Mouse (Mus musculus) myocyte (in vitro differentiated cells): ENCODE measurements around the gene Coro1c. TPM values are rescaled to one million over a fixed set of nuclear protein-coding genes. Genes with fewer than 3 reads are reported as not detected.

ENCODE experiments used
- H3K27me3 ChIP-seq: one replicate; pipeline ENCODE4 v1.6.1; 2011; ENCODE audit not compliant: control insufficient read depth, insufficient read depth, insufficient read length
- H3K36me3 ChIP-seq: one replicate; pipeline ENCODE4 v1.6.1; 2011; ENCODE audit not compliant: control insufficient read depth, insufficient read depth
- H3K4me2 ChIP-seq: one replicate; pipeline ENCODE4 v1.6.1; 2011; ENCODE audit warnings: low read depth, control low read depth
- H3K4me3 ChIP-seq: one replicate; pipeline ENCODE4 v1.5.1; 2011; ENCODE audit warnings: mild to moderate bottlenecking, control low read depth, moderate library complexity
- H3K79me2 ChIP-seq: one replicate; pipeline ENCODE4 v1.6.1; 2011; ENCODE audit not compliant: control insufficient read depth, insufficient read depth
- H3ac ChIP-seq: one replicate; pipeline ENCODE4 v1.6.1; 2011; ENCODE audit not compliant: control insufficient read depth, insufficient read length
- CEBPB ChIP-seq: IDR thresholded peaks from 2 replicates; pipeline ENCODE4 v1.6.1; 2011; ENCODE audit warnings: mild to moderate bottlenecking, moderate library complexity; ENCODE audit not compliant: poor library complexity, insufficient read depth, severe bottlenecking
- E2F4 ChIP-seq: IDR thresholded peaks from one replicate; pipeline ENCODE4 v1.6.1; 2011; ENCODE audit warnings: mild to moderate bottlenecking, control low read depth, moderate library complexity; ENCODE audit not compliant: insufficient read depth
- MAX ChIP-seq: IDR thresholded peaks from one replicate; pipeline ENCODE4 v1.6.1; 2011; ENCODE audit warnings: low read depth, mild to moderate bottlenecking, control low read depth
- MYOD1 ChIP-seq, 3 experiments: IDR thresholded peaks; one replicate each; pipeline ENCODE4 v1.6.1; 2011; ENCODE audit warnings: control low read depth in 2 of 3, low read depth in 2 of 3, mild to moderate bottlenecking in 2 of 3, moderate library complexity in 1 of 3; ENCODE audit not compliant: insufficient read length in 2 of 3, control insufficient read depth in 1 of 3
- MYOG ChIP-seq, 3 experiments: IDR thresholded peaks; one replicate each; pipeline ENCODE4 v1.6.1; 2011; ENCODE audit warnings: control low read depth in 2 of 3, low read depth in 2 of 3, mild to moderate bottlenecking in 2 of 3; ENCODE audit not compliant: insufficient read length in 2 of 3, control insufficient read depth in 1 of 3, insufficient read depth in 1 of 3
- POLR2A ChIP-seq: IDR thresholded peaks from one replicate; pipeline ENCODE4 v1.6.1; 2011; ENCODE audit warnings: low read depth, mild to moderate bottlenecking, control low read depth, moderate library complexity; ENCODE audit not compliant: insufficient read length
- POLR2AphosphoS2 ChIP-seq: IDR thresholded peaks from one replicate; pipeline ENCODE4 v1.6.1; 2011; ENCODE audit warnings: low read depth, control low read depth; ENCODE audit not compliant: insufficient read length
- REST ChIP-seq: IDR thresholded peaks from one replicate; pipeline ENCODE4 v1.6.1; 2011; ENCODE audit warnings: mild to moderate bottlenecking, control low read depth, moderate library complexity; ENCODE audit not compliant: insufficient read depth, insufficient read length
- SRF ChIP-seq: IDR thresholded peaks from one replicate; pipeline ENCODE4 v1.6.1; 2011; ENCODE audit warnings: low read depth; ENCODE audit not compliant: control insufficient read depth, insufficient read length
- TCF12 ChIP-seq: IDR thresholded peaks from one replicate; pipeline ENCODE4 v1.6.1; 2011; ENCODE audit warnings: mild to moderate bottlenecking, control low read depth; ENCODE audit not compliant: poor library complexity, insufficient read depth, severe bottlenecking
- TCF3 ChIP-seq: IDR thresholded peaks from one replicate; pipeline ENCODE4 v1.6.1; 2011; ENCODE audit warnings: low read depth, control low read depth; ENCODE audit not compliant: insufficient read length
- USF1 ChIP-seq: IDR thresholded peaks from one replicate; pipeline ENCODE4 v1.6.1; 2011; ENCODE audit warnings: low read depth, mild to moderate bottlenecking, control low read depth, moderate library complexity
- polyA plus RNA-seq: library from polyadenylated mRNA; unstranded; fragments of >200 nt; fragmentation: generic; extraction: Trizol; gene quantifications from one replicate; pipeline ENCODE4 v1.2.1, GENCODE M21; 2012; ENCODE audit warnings: missing spikeins

Gene Coro1c
- polyA plus RNA-seq, 1 experiment: 58.9 TPM

- H3K4me2 ChIP-seq: no peak overlapping the region
- H3ac ChIP-seq: no peak overlapping the region
- no peaks in the 10 kb centered on the region for H3K36me3 ChIP-seq
- TF ChIP-seq MYOG (IDR thresholded peaks at IDR 0.05; ENCODE audit: control insufficient read depth in 1 of 3, insufficient read depth in 1 of 3, insufficient read length in 2 of 3, low read depth in 2 of 3): no peak
- TF ChIP-seq MAX: no peak
- no peak for TF ChIP-seq E2F4
- TF ChIP-seq REST: no peak
- TF ChIP-seq TCF12: no peak
- TF ChIP-seq CEBPB: no peak
- TF ChIP-seq MYOD1 (IDR thresholded peaks at IDR 0.05; ENCODE audit: control insufficient read depth in 1 of 3, insufficient read length in 2 of 3, low read depth in 2 of 3): no peak
- TF ChIP-seq POLR2A: no peak
- TF ChIP-seq TCF3: no peak
- no peak for TF ChIP-seq POLR2AphosphoS2
- TF ChIP-seq USF1: no peak
- TF ChIP-seq SRF: no peak
- H3K79me2 ChIP-seq: no peaks in the 10 kb centered on the region
- H3K4me3 ChIP-seq: no peak overlapping the region
- H3K27me3 ChIP-seq: no peaks in the 10 kb centered on the region
Observed at GRCm38 (mm10) chr5:113919060-113919459, 10.5 kb upstream of the Coro1c start.

DNA sequence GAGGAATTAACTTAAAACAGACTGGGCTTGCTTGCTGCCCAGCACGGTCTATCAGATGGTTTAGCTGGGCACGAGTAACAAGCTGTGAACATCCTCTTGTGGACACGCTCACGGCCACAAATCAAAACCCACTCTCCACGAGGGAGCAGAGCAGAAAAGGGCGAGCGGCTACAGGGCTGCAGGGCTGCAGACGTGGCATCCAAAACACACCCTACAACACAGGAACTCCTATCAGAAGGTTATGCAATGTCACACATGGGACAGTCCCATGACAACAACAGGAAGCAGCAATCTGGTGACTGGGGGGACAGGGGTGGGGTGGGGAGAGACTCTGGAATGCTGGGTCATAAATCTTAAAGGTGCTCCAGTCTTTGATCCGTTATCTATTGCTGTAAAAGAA, 10.1 kb upstream of the Coro1c start:
- no peaks in the 10 kb centered on the region for H3K27me3 ChIP-seq

GRCm38 (mm10) chr5:113910705-113911104, 2.1 kb upstream of the Coro1c start:
- TF ChIP-seq MYOG (IDR thresholded peaks at IDR 0.05; ENCODE audit: control insufficient read depth in 1 of 3, insufficient read depth in 1 of 3, insufficient read length in 2 of 3, low read depth in 2 of 3): no peak
- no peak for TF ChIP-seq TCF12
- no peak for TF ChIP-seq SRF
- no peak for TF ChIP-seq CEBPB
- H3ac ChIP-seq: no peak overlapping the region
- no peak overlapping the region for H3K4me2 ChIP-seq
- no peaks in the 10 kb centered on the region for H3K36me3 ChIP-seq
- H3K27me3 ChIP-seq: no peaks in the 10 kb centered on the region
- H3K79me2 ChIP-seq: peaks cover 25% of the 10 kb centered on the region
- H3K4me3 ChIP-seq: no peak overlapping the region

More for the DNA sequence above, 10.1 kb upstream of the Coro1c start:
- TF ChIP-seq MAX: no peak
- TF ChIP-seq TCF3: no peak
- TF ChIP-seq TCF12: no peak
- no peak for TF ChIP-seq POLR2AphosphoS2
- TF ChIP-seq E2F4: no peak
- no peak for TF ChIP-seq SRF
- TF ChIP-seq USF1: no peak
- TF ChIP-seq CEBPB: no peak
- TF ChIP-seq MYOG (IDR thresholded peaks at IDR 0.05; ENCODE audit: control insufficient read depth in 1 of 3, insufficient read depth in 1 of 3, insufficient read length in 2 of 3, low read depth in 2 of 3): no peak
- TF ChIP-seq POLR2A: no peak
- no peak for TF ChIP-seq MYOD1 (IDR thresholded peaks at IDR 0.05; ENCODE audit: control insufficient read depth in 1 of 3, insufficient read length in 2 of 3, low read depth in 2 of 3)
- TF ChIP-seq REST: no peak
- Histone ChIP-seq H3K4me3 (no peak overlapping the region), H3K4me2 (no peak overlapping the region), H3ac (no peak overlapping the region), H3K79me2 (no peaks in the 10 kb centered on the region), H3K36me3 (no peaks in the 10 kb centered on the region)

GRCm38 (mm10) chr5:113910065-113910701, 1.6 kb upstream of the Coro1c start:
- no peak overlapping the region for H3K4me3 ChIP-seq
- H3K79me2 ChIP-seq: peaks cover 30% of the 10 kb centered on the region

More at GRCm38 (mm10) chr5:113910065-113910701, 1.6 kb upstream of the Coro1c start:
- Histone ChIP-seq H3K27me3 (no peaks in the 10 kb centered on the region), H3ac (no peak overlapping the region), H3K4me2 (no peak overlapping the region), H3K36me3 (no peaks in the 10 kb centered on the region)
- TF ChIP-seq TCF12 (no peak), MYOD1 (IDR thresholded peaks at IDR 0.05; ENCODE audit: control insufficient read depth in 1 of 3, insufficient read length in 2 of 3, low read depth in 2 of 3) (no peak), SRF (no peak), USF1 (no peak), TCF3 (no peak), POLR2AphosphoS2 (no peak), MYOG (IDR thresholded peaks at IDR 0.05; ENCODE audit: control insufficient read depth in 1 of 3, insufficient read depth in 1 of 3, insufficient read length in 2 of 3, low read depth in 2 of 3) (no peak), E2F4 (no peak), CEBPB (no peak), REST (no peak), MAX (no peak), POLR2A (no peak)
